Mouse (Mus musculus) forebrain, embryonic 16.5 days (tissue): ENCODE data around the gene 4933412E24Rik. TPM values are rescaled to one million over a fixed set of nuclear protein-coding genes. Genes with fewer than 3 reads are reported as not detected.

Experiments used
- ATAC-seq: fragments of 200-750 bp; cut with Nextera tagmentation; 2 replicates; pipeline ENCODE4 v1.8.0; 2017; ENCODE audit warnings: mild to moderate bottlenecking, moderate library complexity
- H3K27ac ChIP-seq: fragments of 300-500 bp; sonication (generic); 2 replicates; pipeline ENCODE4 v1.5.1; 2014; ENCODE audit warnings: low read length, control low read depth
- H3K27me3 ChIP-seq: fragments of 300-500 bp; sonication (generic); replicated peaks from 2 replicates; pipeline ENCODE4 v1.6.1; 2014; ENCODE audit warnings: low read length; ENCODE audit not compliant: control insufficient read depth, insufficient read depth
- H3K36me3 ChIP-seq: fragments of 300-500 bp; sonication (generic); 2 replicates; pipeline ENCODE4 v1.6.1; 2014; ENCODE audit not compliant: control insufficient read depth, insufficient read depth
- H3K4me1 ChIP-seq: fragments of 300-500 bp; sonication (generic); replicated peaks from 2 replicates; pipeline ENCODE4 v1.6.1; 2014; ENCODE audit warnings: low read length; ENCODE audit not compliant: control insufficient read depth, insufficient read depth
- H3K4me2 ChIP-seq: fragments of 300-500 bp; sonication (generic); 2 replicates; pipeline ENCODE4 v1.6.1; 2014; ENCODE audit warnings: mild to moderate bottlenecking, low read length, control low read depth
- H3K4me3 ChIP-seq: fragments of 300-500 bp; sonication (generic); replicated peaks from 2 replicates; pipeline ENCODE4 v1.5.1; 2014; ENCODE audit warnings: mild to moderate bottlenecking, low read length, control low read depth
- H3K9ac ChIP-seq: fragments of 300-500 bp; sonication (generic); replicated peaks from 2 replicates; pipeline ENCODE4 v1.6.1; 2014; ENCODE audit warnings: low read depth, low read length, control low read depth
- H3K9me3 ChIP-seq: fragments of 300-500 bp; sonication (generic); 2 replicates; pipeline ENCODE4 v1.6.1; 2016; ENCODE audit warnings: low read length; ENCODE audit not compliant: control insufficient read depth
- WGBS: fragments of 180-500 bp; shearing (Covaris S2); extraction: QIAGEN DNeasy Blood & Tissue Kit; methylation state at CpG from one replicate; pipeline ENCODE4 v1.1.7; 2014; 5-methylcytosine and 5-hydroxymethylcytosine counted together
- polyA plus RNA-seq: library from polyadenylated mRNA; unstranded; fragments of >200 nt; fragmentation: Nextera tagmentation; extraction: Ambion mirVana; gene quantifications from 2 replicates; pipeline ENCODE4 v1.2.1, GENCODE M21; 2015

The 4933412E24Rik gene
- polyA plus RNA-seq: not detected in 2 replicates

- Histone ChIP-seq H3K4me2 (no peak within 1 kb of the TSS), H3K27me3 (no peaks in the 10 kb centered on the region), H3K36me3 (no peaks in the 10 kb centered on the region), H3K4me1 (no peaks in the 10 kb centered on the region), H3K9ac (no peak within 1 kb of the TSS), H3K4me3 (no peak within 1 kb of the TSS), H3K9me3 (no peaks in the 10 kb centered on the region), H3K27ac (no peak within 1 kb of the TSS)
- no peak for ATAC-seq
- WGBS: 97% methylated on average over 7 of the region's 7 CpGs
Measured at GRCm38 (mm10) chr15:60016513-60016912, at the start of gene 4933412E24Rik. TSS of gene 4933412E24Rik (minus strand) at chr15:60016613.

DNA sequence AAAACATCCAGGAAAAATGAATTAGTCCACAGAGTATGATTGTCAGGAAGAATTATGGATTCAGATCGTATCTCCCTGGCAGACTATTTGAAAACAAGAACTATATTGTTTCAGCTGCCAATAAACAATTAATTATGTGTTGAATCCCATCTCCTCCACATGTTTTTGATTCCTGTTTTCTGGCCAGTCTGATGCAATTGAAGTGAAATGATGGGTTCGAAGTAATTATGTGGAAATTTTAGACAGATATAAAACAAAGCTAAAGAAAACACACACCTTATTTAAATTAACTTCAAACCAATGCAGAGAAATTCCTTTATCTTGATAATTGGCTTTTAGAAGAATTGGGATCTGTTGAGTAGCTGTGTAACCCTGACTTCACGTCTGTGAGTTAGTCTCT, 14.3 kb upstream of the 4933412E24Rik start:
- no peaks in the 10 kb centered on the region for H3K36me3 ChIP-seq
- H3K4me2 ChIP-seq: no peak overlapping the region
- H3K4me3 ChIP-seq: no peak overlapping the region
- H3K9me3 ChIP-seq: no peaks in the 10 kb centered on the region
- H3K9ac ChIP-seq: no peak overlapping the region
- 57% methylated on average over 3 of the region's 3 CpGs for WGBS
- no peak for ATAC-seq
- no peaks in the 10 kb centered on the region for H3K27me3 ChIP-seq
- no peaks in the 10 kb centered on the region for H3K4me1 ChIP-seq
- H3K27ac ChIP-seq: no peak overlapping the region

DNA sequence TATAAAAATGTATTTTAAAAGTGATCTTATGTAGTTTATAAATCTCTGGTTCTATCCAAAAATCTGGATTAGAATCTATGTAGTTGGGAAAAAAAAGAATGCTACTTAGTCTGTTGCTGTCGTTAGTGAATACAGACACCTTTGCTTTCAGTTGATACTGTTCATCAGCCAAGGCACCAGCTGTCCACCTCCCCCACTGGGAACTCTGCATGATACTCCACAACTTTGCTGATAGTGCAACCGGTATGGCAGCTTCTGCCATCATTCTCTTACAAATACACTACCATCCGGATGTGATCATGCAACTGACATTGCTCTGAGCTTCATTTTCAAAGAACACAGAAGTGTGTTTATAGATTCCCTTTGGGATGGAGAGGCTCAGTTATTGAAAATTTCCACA, 4.8 kb upstream of the 4933412E24Rik start:
- H3K9ac ChIP-seq: no peak overlapping the region
- no peak for ATAC-seq
- 51% methylated on average over 3 of the region's 3 CpGs for WGBS

DNA sequence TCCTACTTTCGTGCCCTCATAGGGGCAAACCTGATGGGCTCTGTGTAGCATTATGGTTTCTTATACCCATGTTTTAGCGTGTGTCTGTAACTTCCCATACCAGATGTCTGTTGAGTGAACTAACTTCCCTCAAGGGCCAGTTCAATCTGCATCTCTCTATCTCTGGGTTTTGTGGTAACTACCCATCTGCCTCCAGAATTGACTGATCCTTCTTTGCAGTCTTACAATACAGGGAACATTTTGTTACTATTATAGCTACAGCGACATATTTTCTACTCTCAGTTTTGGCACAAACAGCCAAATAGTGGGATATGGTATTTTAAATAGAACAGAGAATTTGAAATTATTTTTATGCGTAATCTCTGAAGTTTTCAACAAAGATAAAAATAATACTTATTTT, 6.2 kb downstream of the 4933412E24Rik start:
- H3K4me3 ChIP-seq: no peak overlapping the region
- 88% methylated on average over 4 of the region's 4 CpGs for WGBS
- no peaks in the 10 kb centered on the region for H3K4me1 ChIP-seq
- ATAC-seq: no peak
- no peaks in the 10 kb centered on the region for H3K9me3 ChIP-seq
- no peaks in the 10 kb centered on the region for H3K36me3 ChIP-seq
- no peak overlapping the region for H3K27ac ChIP-seq
- no peak overlapping the region for H3K9ac ChIP-seq
- H3K4me2 ChIP-seq: no peak overlapping the region
- no peaks in the 10 kb centered on the region for H3K27me3 ChIP-seq

More for the DNA sequence above, 4.8 kb upstream of the 4933412E24Rik start:
- H3K27ac ChIP-seq: no peak overlapping the region
- no peaks in the 10 kb centered on the region for H3K36me3 ChIP-seq
- H3K4me2 ChIP-seq: no peak overlapping the region
- no peaks in the 10 kb centered on the region for H3K27me3 ChIP-seq
- H3K4me3 ChIP-seq: no peak overlapping the region
- H3K9me3 ChIP-seq: no peaks in the 10 kb centered on the region
- no peaks in the 10 kb centered on the region for H3K4me1 ChIP-seq

GRCm38 (mm10) chr15:60009610-60010009, 6.8 kb downstream of the 4933412E24Rik start:
- H3K36me3 ChIP-seq: no peaks in the 10 kb centered on the region
- 87% methylated on average over 3 of the region's 3 CpGs for WGBS
- no peaks in the 10 kb centered on the region for H3K9me3 ChIP-seq
- H3K4me1 ChIP-seq: no peaks in the 10 kb centered on the region
- no peak overlapping the region for H3K27ac ChIP-seq
- no peak for ATAC-seq
- H3K4me2 ChIP-seq: no peak overlapping the region
- H3K4me3 ChIP-seq: no peak overlapping the region
- H3K27me3 ChIP-seq: no peaks in the 10 kb centered on the region
- H3K9ac ChIP-seq: no peak overlapping the region

- Histone ChIP-seq H3K27ac (no peak overlapping the region), H3K4me1 (no peaks in the 10 kb centered on the region), H3K9me3 (no peaks in the 10 kb centered on the region), H3K9ac (no peak overlapping the region), H3K27me3 (peaks cover 3% of the 10 kb centered on the region; the same call in 1 of the 2 replicates), H3K36me3 (no peaks in the 10 kb centered on the region), H3K4me2 (no peak overlapping the region), H3K4me3 (no peak overlapping the region)
- WGBS: 35% methylated on average over 4 of the region's 4 CpGs
- no peak for ATAC-seq
Measured at GRCm38 (mm10) chr15:59983777-59984176, 32.6 kb downstream of the 4933412E24Rik start.

DNA sequence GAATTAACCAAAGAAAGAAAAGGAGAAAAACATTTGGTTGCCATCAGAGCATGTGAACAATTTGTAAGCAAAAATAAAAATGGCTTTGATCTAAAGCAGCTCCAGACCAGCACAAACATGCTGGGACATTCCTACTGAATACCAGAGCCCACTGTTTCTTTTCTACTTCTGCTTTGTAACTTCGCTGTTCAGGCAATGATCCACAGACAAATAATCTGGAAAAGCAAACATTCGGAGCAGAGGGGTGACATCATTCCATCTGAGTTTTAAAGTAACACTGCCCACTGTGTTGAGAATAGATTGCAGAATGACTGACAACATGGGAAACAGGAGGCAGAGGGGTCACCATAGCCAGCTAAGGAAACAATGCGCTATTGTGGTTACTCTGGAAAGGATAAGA, 41.1 kb downstream of the 4933412E24Rik start:
- no peak for ATAC-seq
- no peak overlapping the region for H3K4me3 ChIP-seq
- WGBS: 34% methylated on average over 3 of the region's 3 CpGs
- H3K27me3 ChIP-seq: peaks cover 4% of the 10 kb centered on the region; the same call in 1 of the 2 replicates
- no peak overlapping the region for H3K9ac ChIP-seq
- H3K27ac ChIP-seq: no peak overlapping the region
- H3K4me2 ChIP-seq: no peak overlapping the region
- no peaks in the 10 kb centered on the region for H3K9me3 ChIP-seq
- H3K4me1 ChIP-seq: peaks cover 12% of the 10 kb centered on the region
- H3K36me3 ChIP-seq: no peaks in the 10 kb centered on the region

GRCm38 (mm10) chr15:59974584-59974983, 41.8 kb downstream of the 4933412E24Rik start:
- Histone ChIP-seq H3K4me2 (no peak overlapping the region), H3K4me1 (peaks cover 12% of the 10 kb centered on the region), H3K4me3 (no peak overlapping the region), H3K36me3 (no peaks in the 10 kb centered on the region), H3K9ac (no peak overlapping the region), H3K9me3 (no peaks in the 10 kb centered on the region), H3K27me3 (peaks cover 4% of the 10 kb centered on the region; the same call in 1 of the 2 replicates), H3K27ac (0 out of 2 replicates have a peak overlapping the region, but pooled peaks have one; percentile 28)
- ATAC-seq: no peak
- WGBS: 54% methylated on average over 5 of the region's 5 CpGs

- Histone ChIP-seq H3K9me3 (no peaks in the 10 kb centered on the region), H3K4me2 (no peak overlapping the region), H3K27me3 (0 out of 2 replicates have a peak, but pooled peaks cover 4% of the 10 kb centered on the region), H3K36me3 (no peaks in the 10 kb centered on the region), H3K27ac (peak overlapping the region; percentile 37; the same call in 1 of the 2 replicates), H3K9ac (no peak overlapping the region), H3K4me3 (no peak overlapping the region), H3K4me1 (peaks cover 12% of the 10 kb centered on the region)
- peak; percentile 79 for ATAC-seq
- 6% methylated on average over 7 of the region's 7 CpGs for WGBS
Measured at GRCm38 (mm10) chr15:59973651-59974519, 42.5 kb downstream of the 4933412E24Rik start.
